Mouse (Mus musculus): ENCODE results near the gene Ampd1.

The Ampd1 gene

DNA sequence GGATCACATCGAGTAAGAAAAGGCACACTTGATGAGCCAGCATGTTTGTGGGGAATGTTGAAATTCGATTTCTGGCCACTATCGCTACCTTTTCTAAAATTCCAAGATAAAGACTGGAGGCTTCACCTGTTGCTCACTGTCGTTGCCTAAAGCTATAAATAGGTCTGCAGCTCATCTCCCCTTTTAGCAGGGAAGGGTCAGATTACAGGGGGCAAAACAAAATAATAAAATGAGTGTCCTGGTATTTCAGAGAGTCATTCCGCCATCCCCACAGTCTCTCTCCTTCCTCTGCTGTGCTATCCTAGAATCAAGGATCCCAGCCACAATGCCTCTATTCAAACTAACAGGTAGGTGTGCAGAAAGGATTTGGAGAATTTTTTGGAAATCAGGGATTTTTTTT lies at the start of gene Ampd1:
Ampd1 (plus strand) TSS at position 244 of the 400 bp plus-strand sequence.
- in situ Hi-C loops (cut with MboI; ENCODE audit: unreplicated experiment in 2 of 2): loop anchor here (25.0 kb wide), 2 partner anchors 289 to 314 kb away; no protein-coding TSS in a partner anchor

DNA sequence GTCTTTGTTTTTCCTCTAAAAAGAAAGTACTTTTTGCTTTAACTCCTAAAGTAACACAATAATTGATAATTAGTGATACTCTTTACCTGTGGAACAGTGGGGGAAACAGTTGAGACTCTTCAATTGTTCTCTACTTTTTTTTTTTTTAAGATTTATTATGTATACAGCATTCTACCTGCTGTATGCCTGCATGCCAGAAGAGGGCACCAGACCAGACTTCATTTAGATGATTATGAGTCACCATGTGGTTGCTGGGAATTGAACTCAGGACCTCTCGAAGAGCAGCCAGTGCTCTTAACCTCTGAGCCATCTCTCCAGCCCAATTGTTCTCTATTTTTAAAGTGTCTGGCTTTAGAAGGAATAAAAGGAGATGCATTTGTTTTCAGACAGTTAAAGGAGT lies 47.6 kb upstream of the Ampd1 start:
- in situ Hi-C loops (cut with MboI; ENCODE audit: unreplicated experiment in 2 of 2): loop anchor here in 1 of 2 experiments (25.0 kb wide), 3 partner anchors 711 to 1811 kb away; partner anchors contain the start of genes Gm10964 and Olfml3

- in situ Hi-C loops (cut with MboI; ENCODE audit: unreplicated experiment in 2 of 2): loop anchor here in 1 of 2 experiments (25.0 kb wide), 3 partner anchors 697 to 1797 kb away; partner anchors contain the start of genes Gm10964 and Olfml3
Measured at GRCm38 (mm10) chr3:103040285-103040684, 33.5 kb upstream of the Ampd1 start.

DNA sequence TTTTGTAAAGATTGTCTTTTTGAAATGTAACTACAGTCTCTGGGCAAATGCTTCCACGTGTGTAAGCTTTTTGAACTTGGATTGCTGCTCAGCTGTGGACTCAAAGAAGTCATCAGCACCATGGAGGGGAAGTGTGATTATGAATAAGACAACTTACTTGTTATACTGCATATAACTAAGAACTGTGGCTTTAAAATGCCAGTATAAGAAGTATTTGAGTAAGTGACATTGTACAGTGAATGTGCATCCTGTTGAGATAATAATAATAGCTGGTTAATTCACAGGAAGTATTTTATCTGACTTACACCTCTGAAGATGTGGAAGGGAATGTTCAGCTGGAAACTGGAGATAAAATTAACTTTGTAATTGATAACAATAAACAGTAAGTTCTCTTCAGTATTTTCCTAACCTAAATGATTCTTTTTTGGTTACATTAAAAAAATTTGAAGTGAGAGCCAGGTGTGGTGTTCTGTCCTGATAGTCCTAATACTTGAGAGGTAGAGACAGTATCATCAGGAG lies 32.9 kb upstream of the Ampd1 start:
- in situ Hi-C loops (cut with MboI; ENCODE audit: unreplicated experiment in 2 of 2): loop anchor here in 1 of 2 experiments (25.0 kb wide), 3 partner anchors 696 to 1796 kb away; partner anchors contain the start of genes Gm10964 and Olfml3

DNA sequence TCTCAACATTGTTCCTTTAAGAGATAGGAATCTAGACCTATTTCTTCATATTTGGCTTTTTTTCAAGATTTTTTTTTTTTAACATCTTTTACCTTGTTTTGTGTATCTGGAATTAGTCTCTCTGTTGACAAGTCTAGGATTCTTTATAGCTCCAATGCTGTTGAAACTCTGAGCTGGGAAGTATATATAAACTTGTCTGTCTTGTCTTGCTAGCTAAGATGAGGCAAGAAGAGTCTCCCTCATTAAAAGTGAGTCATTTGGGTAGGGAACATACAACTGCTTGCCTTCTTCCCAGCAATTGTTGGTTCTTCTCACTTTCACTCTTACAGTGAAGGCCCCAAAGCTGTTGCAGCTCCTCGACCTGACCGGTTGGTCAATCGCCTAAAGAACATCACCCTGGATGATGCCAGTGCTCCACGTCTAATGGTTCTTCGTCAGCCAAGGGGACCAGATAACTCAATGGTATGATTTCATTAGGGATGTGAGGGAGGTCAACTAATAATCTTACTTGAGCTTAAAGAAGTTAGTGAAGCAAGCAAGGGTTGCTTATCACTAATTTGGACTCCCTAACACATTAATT lies 17.7 kb upstream of the Ampd1 start:
- in situ Hi-C loops (cut with MboI; ENCODE audit: unreplicated experiment in 2 of 2): loop anchor here (25.0 kb wide), 2 partner anchors 306 to 331 kb away; no protein-coding TSS in a partner anchor

GRCm38 (mm10) chr3:103057752-103058151 lies 16.1 kb upstream of the Ampd1 start:
- in situ Hi-C loops (cut with MboI; ENCODE audit: unreplicated experiment in 2 of 2): loop anchor here (25.0 kb wide), 2 partner anchors 305 to 330 kb away; no protein-coding TSS in a partner anchor

DNA sequence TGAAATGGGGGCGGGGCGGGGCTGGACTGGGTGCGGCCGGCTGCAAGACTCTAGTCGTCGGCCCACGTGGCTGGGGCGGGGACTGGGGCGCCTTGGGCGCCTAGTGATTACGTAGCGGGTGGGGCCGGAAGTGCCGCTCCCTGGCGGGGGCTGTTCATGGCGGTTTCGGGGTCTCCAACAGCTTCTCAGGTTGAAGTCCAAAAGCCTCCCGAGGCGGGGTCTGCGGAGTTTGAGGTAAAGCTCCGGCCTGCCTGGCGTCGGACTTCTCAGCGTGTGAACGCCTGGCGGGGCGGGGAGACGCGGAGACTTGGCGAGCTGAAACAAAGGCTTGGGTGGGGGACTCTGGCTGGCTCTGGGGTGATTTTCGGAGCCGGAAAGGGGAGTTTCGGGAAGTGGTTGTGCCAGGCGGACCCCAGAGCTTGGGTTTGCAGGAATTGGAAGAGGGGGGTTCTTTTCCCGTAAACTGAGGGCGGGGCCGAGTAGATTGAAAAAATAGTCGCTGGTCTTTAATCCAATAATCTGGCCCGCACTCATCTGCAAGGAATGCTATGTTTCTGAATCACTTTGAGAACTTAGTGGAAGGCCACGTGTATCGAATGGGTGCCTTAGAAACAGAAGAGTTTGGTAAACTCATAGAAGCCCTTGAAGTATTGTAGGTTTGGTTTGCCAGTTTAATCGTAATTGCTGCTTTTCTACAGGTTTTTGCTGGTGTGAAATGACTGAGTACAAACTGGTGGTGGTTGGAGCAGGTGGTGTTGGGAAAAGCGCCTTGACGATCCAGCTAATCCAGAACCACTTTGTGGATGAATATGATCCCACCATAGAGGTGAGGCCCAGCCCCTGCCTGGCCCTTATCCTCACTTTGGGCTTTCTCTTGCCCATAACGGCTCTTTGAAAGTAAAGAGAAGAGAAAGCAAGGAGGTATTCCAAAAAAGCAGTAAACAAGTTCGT lies 15.3 kb upstream of the Ampd1 start, which contains the start of gene Nras:
Nras (plus strand) TSS at position 79 of the 951 bp plus-strand sequence.
- in situ Hi-C loops (cut with MboI; ENCODE audit: unreplicated experiment in 2 of 2): loop anchor here (25.0 kb wide), 2 partner anchors 304 to 329 kb away; no protein-coding TSS in a partner anchor

DNA sequence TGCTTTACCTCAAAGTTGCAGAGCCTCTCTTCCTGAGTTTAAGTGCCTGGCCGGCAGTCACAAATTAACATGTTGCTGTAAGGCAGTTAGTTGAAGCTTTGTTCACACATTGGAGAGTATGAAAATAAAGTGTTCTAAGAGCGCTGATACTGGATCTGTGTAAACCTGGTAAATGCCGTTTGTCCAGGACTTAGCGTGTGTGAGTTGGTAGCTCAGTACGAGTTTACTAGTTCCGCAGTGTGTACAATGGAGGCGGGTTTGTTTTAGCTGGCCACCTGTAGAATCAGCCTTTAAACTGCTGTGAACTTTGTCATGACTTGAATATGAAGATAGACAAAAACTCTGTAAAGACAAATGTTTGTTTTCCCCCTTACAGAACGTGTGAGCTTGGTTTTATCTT lies 6.9 kb upstream of the Ampd1 start:
- in situ Hi-C loops (cut with MboI; ENCODE audit: unreplicated experiment in 2 of 2): loop anchor here (25.0 kb wide), 2 partner anchors 295 to 320 kb away; no protein-coding TSS in a partner anchor

GRCm38 (mm10) chr3:103068971-103069370 lies 4.8 kb upstream of the Ampd1 start:
- in situ Hi-C loops (cut with MboI; ENCODE audit: unreplicated experiment in 2 of 2): loop anchor here (25.0 kb wide), 2 partner anchors 293 to 318 kb away; no protein-coding TSS in a partner anchor

DNA sequence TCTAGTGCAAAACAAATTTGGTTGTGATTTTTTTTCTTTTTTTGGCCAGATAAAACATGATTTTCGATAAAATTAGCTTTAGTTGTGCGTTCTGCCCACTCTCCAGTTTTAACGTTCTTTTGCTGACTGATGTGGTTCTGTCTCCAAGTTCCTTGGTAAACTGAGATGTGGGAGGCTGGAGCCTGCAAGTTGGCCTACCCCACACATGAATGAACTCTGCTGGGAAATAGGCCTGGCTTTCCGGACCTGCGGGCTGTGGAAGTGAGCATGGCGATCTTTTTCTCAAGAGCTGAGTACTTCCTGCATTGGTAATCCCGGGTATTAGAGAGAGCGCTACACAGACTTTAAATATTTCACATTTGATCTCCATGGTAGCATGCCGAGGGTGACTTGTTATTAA lies 2.1 kb downstream of the Ampd1 start:
- in situ Hi-C loops (cut with MboI; ENCODE audit: unreplicated experiment in 2 of 2): no loop called here

DNA sequence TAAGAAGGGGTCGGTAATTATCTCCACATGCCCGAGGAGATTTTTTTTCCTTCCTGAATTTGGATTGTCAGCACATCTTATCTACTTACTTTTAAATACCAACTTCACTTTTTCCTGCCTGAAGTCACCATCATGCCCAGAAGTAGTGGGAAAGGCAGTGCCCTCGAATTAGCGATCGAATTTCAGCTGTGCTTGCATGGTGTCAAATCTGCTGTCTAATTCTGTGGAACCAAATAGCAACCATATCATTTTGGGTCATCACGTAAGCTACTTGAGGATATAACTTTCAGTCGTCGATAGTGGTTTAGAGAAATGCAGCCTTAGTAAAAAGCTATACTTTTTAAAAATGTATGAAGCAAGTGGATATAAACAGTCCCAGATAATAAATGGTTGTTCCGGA lies 2.7 kb downstream of the Ampd1 start:
- in situ Hi-C loops (cut with MboI; ENCODE audit: unreplicated experiment in 2 of 2): no loop called here

- in situ Hi-C loops (cut with MboI; ENCODE audit: unreplicated experiment in 2 of 2): no loop called here
Measured at GRCm38 (mm10) chr3:103079301-103079700, 5.5 kb downstream of the Ampd1 start.

- in situ Hi-C loops (cut with MboI; ENCODE audit: unreplicated experiment in 2 of 2): no loop called here
Measured at GRCm38 (mm10) chr3:103081051-103081450, 7.2 kb downstream of the Ampd1 start.

DNA sequence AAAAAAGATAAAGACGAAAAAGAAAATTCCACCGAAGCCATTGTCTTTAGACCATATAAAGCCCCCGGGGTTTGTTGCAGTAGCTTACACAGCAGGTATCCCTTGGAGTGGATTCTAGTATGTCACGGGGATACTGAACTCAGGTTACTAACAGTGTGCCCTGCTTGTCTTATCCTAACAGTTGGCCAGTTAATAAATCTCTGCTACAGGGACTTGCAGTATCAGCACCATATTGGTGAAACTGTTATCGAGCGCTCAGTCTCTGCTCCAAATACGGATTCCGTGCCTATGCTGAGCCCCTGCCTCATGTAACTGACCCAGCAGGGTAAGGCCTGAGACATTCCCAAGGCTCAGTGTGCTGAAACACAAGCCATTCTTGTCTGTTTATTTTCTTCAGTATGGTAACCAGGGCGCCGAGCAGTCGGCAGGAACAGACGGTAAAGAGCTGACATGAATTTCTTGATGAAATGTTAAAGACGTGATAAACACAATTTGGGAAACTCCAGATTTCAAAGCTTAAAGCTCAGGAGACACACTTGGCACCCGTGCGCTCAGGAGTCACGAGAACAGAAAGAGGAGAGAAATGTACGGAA lies 8.1 kb downstream of the Ampd1 start:
- in situ Hi-C loops (cut with MboI; ENCODE audit: unreplicated experiment in 2 of 2): no loop called here

DNA sequence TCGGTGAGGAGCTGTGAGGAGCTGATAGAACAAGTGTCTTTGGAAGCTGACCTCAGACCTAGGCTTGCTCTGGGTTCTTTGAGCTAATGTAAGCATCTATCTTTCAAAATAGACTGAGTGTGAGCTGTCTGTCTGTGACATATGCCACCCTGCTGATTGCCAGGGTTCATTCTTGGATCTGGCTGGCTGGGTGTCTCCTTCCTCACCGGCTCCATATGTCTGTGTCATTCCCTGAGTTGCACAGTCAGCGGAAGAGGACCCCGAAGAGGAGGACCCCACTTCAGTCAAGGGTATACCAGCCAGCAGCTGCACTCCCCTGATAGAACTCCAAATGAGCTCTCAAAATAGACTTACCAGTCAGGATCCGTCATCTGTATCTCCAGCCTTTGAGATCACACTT lies 8.9 kb downstream of the Ampd1 start:
- in situ Hi-C loops (cut with MboI; ENCODE audit: unreplicated experiment in 2 of 2): no loop called here

DNA sequence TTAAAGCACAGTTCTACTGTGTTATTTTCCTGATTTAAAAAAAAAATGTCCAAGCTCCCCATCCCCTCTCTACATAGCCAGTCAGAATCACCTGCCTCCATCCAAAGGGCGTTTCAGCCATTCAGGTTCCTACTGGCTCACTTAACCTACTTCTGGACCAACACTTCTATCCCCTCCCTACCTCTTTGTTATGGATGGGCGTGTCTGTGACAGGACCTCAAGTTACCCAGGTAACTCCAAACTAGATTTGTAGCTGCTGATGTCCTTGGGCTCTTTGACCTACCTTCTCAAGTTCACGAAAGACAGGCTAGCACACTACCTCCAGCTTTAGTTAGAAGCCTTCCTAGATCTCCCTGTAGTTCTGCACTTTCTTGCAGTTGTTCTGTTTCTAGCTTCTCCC lies 12.2 kb downstream of the Ampd1 start:
- in situ Hi-C loops (cut with MboI; ENCODE audit: unreplicated experiment in 2 of 2): no loop called here

- in situ Hi-C loops (cut with MboI; ENCODE audit: unreplicated experiment in 2 of 2): no loop called here
Measured at GRCm38 (mm10) chr3:103091753-103092152, 17.9 kb downstream of the Ampd1 start.

DNA sequence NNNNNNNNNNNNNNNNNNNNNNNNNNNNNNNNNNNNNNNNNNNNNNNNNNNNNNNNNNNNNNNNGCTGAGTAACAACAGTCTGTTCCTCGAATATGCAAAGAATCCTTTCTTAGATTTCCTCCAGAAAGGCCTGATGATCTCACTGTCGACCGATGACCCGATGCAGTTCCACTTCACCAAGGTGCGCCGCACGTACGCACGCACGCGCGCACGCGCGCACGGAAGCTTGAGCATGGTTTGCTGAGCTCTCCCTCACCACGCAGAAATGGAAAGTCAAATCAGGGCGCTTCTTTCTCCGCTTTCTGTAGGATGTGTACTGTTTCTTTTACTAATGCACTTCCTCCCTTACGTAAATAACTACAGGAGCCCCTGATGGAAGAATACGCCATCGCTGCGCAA lies 24.8 kb downstream of the Ampd1 start:
- in situ Hi-C loops (cut with MboI; ENCODE audit: unreplicated experiment in 2 of 2): no loop called here

DNA sequence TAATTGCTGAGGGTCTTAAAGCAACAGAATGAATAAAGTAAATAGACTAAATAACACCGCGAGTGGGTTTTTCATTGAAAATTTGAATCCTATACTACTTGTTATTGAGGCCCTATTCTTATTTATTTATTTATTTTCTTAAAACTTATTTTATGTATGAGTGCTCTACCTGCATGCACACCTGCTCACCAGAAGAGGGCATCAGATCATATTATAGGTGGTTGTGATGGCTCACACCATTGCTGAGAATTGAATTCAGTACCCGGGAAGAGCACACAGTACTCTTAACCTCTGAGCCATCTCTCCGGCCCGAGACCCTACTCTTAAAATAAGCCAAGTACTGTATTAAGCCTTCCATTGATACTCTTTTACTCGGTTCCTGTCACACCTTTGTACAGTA lies 25.9 kb downstream of the Ampd1 start:
- in situ Hi-C loops (cut with MboI; ENCODE audit: unreplicated experiment in 2 of 2): loop anchor here (10.0 kb wide), 1 partner anchor 385 kb away; no protein-coding TSS in a partner anchor

GRCm38 (mm10) chr3:103100735-103101134 lies 26.9 kb downstream of the Ampd1 start:
- in situ Hi-C loops (cut with MboI; ENCODE audit: unreplicated experiment in 2 of 2): loop anchor here (10.0 kb wide), 1 partner anchor 386 kb away; no protein-coding TSS in a partner anchor

All from v-Abl transformed pro-B cells (cell line).